Mouse (Mus musculus): ENCODE measurements around the gene Mrps23.

Gene Mrps23

GRCm38 (mm10) chr11:88207697-88208096 lies 3.5 kb downstream of the Mrps23 start:
- DNase-seq (ENCODE audit: low read depth, low spot score): no peak

- DNase-seq (ENCODE audit: low read depth, low spot score): no peak
These were observed 7.8 kb downstream of the Mrps23 start for GRCm38 (mm10) chr11:88211824-88212582.

DNA sequence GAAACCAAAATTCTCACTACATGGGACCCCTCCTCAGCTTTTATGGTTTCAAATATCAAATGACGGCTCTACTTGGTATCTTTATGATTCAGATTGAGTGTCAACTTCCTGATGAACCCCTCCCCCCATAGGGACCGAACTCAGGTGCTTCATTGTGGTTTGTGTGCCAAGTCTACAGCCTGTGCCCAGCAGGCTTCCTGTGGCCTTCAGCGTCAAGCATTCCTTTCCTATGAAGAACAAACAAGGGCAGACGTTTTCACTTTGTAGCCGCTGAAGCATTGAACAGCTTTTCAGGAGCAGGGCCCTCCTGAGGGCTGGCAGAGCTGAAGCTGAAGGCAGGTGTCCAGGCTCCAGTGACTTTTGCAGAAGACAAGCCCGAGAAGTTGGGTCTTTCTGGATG lies 9.6 kb downstream of the Mrps23 start:
- no peak for DNase-seq (ENCODE audit: low read depth, low spot score)

- no peak for DNase-seq (ENCODE audit: low read depth, low spot score)
These were observed 11.0 kb downstream of the Mrps23 start for GRCm38 (mm10) chr11:88214881-88215831.

- no peak for DNase-seq (ENCODE audit: low read depth, low spot score)
These were observed 12.1 kb downstream of the Mrps23 start for GRCm38 (mm10) chr11:88216231-88216685.

GRCm38 (mm10) chr11:88218155-88218554 lies 14.0 kb downstream of the Mrps23 start:
- DNase-seq (ENCODE audit: low read depth, low spot score): no peak

- no peak for DNase-seq (ENCODE audit: low read depth, low spot score)
These were observed 14.4 kb downstream of the Mrps23 start for GRCm38 (mm10) chr11:88218586-88218985.

GRCm38 (mm10) chr11:88221929-88222475 lies 17.8 kb downstream of the Mrps23 start:
- no peak for DNase-seq (ENCODE audit: low read depth, low spot score)

DNA sequence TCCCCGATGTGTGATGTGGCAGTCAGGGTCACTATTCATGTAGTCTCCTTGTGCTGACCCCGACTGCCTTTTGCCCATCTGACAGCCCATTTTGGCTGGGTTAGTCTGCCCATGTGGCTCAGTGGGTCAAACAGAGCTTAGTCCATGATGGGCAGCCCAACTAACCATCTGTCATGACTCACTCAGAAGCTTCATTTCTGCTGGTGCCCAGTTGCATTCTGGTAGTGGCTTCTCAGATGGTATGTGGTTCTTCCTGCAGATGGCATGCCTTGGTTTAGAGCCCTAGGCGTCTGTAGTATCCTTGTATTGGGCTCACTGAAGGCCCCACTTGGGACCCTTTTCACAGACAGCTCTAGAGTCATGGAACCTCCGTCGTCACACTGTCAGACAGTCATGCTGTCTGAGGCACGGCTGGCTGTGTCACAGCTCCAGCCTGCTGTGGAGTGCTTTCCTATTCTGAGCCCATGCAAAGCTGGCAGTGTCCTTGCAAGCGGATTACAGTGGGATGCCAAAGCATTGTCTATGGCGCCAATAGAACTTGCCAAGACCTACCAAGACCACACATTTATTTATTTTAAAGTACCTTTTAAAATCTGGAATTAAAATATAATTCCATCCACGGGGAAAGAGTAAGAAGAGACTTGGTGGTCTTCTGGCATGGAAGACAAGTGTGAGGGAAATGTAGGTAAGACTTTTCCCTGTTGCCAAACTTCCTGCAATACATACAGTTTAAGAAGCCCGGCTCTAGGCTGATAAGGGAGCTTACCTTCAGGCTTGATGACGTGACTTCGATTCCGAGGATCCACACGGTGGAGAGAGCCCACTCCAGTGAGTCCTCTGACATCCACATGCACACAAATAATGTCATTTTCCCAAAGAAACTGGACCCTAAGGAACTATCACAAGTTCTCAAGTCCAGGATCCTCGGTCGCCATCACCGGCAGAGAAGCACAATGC lies 23.1 kb downstream of the Mrps23 start:
- no peak for DNase-seq (ENCODE audit: low read depth, low spot score)

GRCm38 (mm10) chr11:88231213-88231790 lies 27.1 kb downstream of the Mrps23 start:
- DNase-seq (ENCODE audit: low read depth, low spot score): no peak

- no peak for DNase-seq (ENCODE audit: low read depth, low spot score)
These were observed 29.6 kb downstream of the Mrps23 start for GRCm38 (mm10) chr11:88233528-88234427.

GRCm38 (mm10) chr11:88234789-88235188 lies 30.6 kb downstream of the Mrps23 start:
- no peak for DNase-seq (ENCODE audit: low read depth, low spot score)

DNA sequence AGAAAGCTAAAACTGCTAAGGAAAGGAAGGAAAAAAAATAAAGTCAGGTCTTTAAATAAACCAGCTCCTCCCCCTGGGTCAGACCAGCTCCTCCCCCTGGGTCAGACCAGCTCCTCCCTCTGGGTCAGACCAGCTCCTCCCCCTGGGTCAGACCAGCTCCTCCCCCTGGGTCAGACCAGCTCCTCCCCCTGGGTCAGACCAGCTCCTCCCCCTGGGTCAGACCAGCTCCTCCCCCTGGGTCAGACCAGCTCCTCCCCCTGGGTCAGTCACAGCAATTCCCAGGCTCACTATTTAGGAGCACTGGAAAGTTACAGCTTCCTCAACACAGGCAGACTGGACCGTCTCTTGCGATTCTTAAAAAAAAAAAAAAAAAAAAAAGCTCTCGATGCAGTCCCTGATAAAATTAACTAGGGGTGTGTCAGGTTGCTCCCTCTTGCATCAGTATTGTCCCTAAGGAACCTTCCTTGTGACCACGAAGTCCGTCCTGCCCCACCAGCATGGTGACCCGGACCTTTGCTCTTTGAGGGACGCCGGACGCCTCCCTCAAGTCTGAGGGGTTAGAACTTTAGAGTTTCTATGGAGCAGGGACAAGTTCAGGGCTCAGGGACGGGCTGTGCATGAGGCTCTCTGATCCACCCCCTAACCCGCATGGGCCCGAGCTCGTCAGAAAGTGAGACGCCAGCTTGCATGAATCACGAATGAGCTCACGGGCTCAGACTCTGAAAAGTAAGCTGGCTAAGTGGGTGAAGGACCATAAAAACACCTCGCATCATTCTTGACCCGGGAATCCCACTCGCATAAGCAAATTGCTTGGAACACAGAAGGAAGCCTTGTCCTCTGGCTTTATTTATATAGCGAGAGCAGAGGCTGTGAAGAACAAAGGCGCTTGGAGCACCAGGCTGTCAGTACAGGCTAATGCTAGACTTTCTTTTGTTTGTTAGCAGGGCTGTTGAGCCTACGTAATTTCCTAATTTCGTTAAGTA lies 31.3 kb downstream of the Mrps23 start:
- DNase-seq (ENCODE audit: low read depth, low spot score): no peak

DNA sequence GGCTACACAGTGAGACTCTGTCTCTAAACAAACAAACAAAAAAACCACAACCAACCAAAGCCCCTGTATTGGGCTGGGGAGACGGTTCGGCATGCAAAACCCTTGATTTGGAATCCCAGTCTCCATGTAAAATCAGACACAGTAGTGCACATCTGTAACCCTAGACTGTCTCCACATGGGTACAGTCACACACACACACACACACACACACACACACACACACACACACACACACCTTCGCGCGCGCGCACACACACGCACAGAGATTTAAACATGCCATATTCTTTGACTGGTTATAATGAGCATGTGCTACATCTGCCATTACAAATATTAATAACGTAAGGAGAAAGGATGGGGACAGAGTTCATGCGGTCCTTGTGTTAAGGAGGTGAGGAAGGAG lies 36.1 kb downstream of the Mrps23 start:
- DNase-seq (ENCODE audit: low read depth, low spot score): no peak

DNA sequence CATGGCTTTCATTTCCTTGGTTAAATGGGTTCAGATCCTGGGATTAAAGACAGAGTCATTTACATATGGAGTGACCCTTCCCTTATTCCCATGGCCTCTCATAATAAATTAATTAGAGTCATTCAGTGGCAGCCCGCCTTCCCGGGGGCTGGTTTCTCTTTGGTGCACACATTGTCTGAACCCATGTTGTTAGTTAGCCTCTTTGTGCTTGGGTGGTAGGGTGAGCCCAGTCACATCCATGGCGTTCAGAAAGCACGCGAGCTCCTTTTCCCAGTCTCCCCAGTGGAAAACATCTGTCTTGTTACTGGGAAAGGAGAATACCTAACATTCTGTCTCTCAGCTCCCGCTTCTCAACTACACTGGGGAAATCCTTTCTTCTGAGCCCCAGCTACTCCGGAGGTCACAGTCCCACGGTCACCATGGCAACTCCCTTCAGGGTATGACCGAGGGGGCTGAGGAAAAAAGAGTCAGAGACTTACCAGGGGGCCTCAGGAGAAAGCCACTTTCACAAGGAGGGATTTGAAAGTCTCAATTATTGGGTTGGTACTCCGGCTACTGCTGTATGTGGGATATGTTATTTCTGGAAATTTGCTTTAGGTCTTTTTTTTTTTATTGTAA lies 36.7 kb downstream of the Mrps23 start:
- DNase-seq (ENCODE audit: low read depth, low spot score): no peak

- no peak for DNase-seq (ENCODE audit: low read depth, low spot score)
These were observed 37.5 kb downstream of the Mrps23 start for GRCm38 (mm10) chr11:88241468-88242301.

DNA sequence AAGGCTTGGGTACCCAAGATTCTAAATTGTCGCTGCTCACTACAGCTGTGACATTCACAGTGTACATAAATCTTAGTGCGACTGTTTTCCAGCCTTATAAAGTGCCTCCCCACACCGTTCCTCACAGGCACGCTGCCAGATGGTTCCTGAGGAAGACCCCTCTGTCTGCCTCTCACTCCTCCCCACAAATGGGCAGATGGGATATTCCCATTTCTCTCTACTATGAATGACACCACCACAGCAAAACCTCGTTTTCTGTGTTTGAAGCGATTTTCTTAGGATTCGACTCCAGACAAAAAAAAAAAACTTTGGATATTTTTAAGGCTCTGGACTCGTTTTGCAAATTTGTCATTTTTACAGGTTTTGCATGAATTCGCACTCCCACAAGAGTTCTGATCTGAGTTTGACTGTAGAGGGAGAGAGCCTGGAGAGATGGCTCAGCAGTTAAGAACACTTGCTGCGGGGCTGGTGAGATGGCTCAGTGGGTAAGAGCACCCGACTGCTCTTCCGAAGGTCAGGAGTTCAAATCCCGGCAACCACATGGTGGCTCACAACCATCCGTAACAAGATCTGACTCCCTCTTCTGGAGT lies 41.5 kb downstream of the Mrps23 start:
- no peak for DNase-seq (ENCODE audit: low read depth, low spot score)
